Mouse (Mus musculus) hindbrain, embryonic 12.5 days (tissue): Measurements from ENCODE around the gene Ptpn18. TPM values are rescaled to one million over a fixed set of nuclear protein-coding genes. Genes with fewer than 3 reads are reported as not detected.
"Not testable (repeated sequence)": the region's sequence is repeated elsewhere in the genome, so short reads cannot be mapped to it uniquely, and the experiment has no call there.

Experiments used
- ATAC-seq: fragments of 200-750 bp; cut with Nextera tagmentation; 2 replicates; pipeline ENCODE4 v1.8.0; 2017; ENCODE audit warnings: moderate TSS enrichment; ENCODE audit not compliant: low FRiP score
- H3K27ac ChIP-seq: fragments of 300-500 bp; sonication (generic); 2 replicates; pipeline ENCODE4 v1.5.1; 2016; ENCODE audit warnings: mild to moderate bottlenecking
- H3K27me3 ChIP-seq: fragments of 300-500 bp; sonication (generic); 2 replicates; pipeline ENCODE4 v1.6.1; 2016; ENCODE audit warnings: mild to moderate bottlenecking
- H3K36me3 ChIP-seq: fragments of 300-500 bp; sonication (generic); 2 replicates; pipeline ENCODE4 v1.6.1; 2016; ENCODE audit warnings: mild to moderate bottlenecking
- H3K4me1 ChIP-seq: fragments of 300-500 bp; sonication (generic); 2 replicates; pipeline ENCODE4 v1.6.1; 2016
- H3K4me2 ChIP-seq: fragments of 300-500 bp; sonication (generic); replicated peaks from 2 replicates; pipeline ENCODE4 v1.6.1; 2016; ENCODE audit warnings: mild to moderate bottlenecking
- H3K4me3 ChIP-seq: fragments of 300-500 bp; sonication (generic); 2 replicates; pipeline ENCODE4 v1.5.1; 2016; ENCODE audit warnings: mild to moderate bottlenecking
- H3K9ac ChIP-seq: fragments of 300-500 bp; sonication (generic); 2 replicates; pipeline ENCODE4 v1.6.1; 2016; ENCODE audit warnings: mild to moderate bottlenecking, moderate library complexity
- H3K9me3 ChIP-seq: fragments of 300-500 bp; sonication (generic); replicated peaks from 2 replicates; pipeline ENCODE4 v1.6.1; 2016; ENCODE audit warnings: mild to moderate bottlenecking
- WGBS: fragments of 180-500 bp; shearing (Covaris S2); methylation state at CpG from one replicate; pipeline ENCODE4 v1.1.7; 2016; 5-methylcytosine and 5-hydroxymethylcytosine counted together
- polyA plus RNA-seq: library from polyadenylated mRNA; unstranded; fragments of >200 nt; fragmentation: Nextera tagmentation; extraction: Ambion mirVana; gene quantifications from 2 replicates; pipeline ENCODE4 v1.2.1, GENCODE M21; 2016

The Ptpn18 gene
- polyA plus RNA-seq, 1 experiment from 2014 or later, result 6.9 TPM

DNA sequence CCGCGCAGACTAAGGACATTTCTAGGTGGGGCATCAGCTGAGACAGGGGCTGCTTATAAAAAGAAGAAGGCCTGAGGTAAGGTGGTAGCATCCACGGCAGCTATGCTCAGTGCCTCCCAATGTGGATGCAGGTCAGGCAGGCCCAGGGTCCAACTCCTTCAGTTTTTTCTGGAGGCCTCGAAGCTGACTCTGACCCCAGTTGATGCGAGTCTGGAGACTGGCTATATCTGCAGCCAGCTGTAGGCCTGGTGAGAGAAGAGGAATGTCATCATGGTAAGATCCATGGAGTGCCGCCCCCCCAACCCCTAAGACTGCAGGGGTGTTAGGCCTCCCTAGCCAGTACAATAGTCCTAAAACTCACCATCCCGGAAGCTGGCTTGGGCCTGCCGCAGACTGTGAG, 22.2 kb upstream of the Ptpn18 start:
- not testable (repeated sequence) for H3K27ac ChIP-seq, H3K9ac ChIP-seq, ATAC-seq, H3K27me3 ChIP-seq, H3K4me3 ChIP-seq, H3K9me3 ChIP-seq, H3K4me2 ChIP-seq
- peaks cover 29% of the 10 kb centered on the region for H3K4me1 ChIP-seq
- H3K36me3 ChIP-seq, result peaks cover 10% of the 10 kb centered on the region
- 94% methylated on average over 8 of the region's 8 CpGs for WGBS

DNA sequence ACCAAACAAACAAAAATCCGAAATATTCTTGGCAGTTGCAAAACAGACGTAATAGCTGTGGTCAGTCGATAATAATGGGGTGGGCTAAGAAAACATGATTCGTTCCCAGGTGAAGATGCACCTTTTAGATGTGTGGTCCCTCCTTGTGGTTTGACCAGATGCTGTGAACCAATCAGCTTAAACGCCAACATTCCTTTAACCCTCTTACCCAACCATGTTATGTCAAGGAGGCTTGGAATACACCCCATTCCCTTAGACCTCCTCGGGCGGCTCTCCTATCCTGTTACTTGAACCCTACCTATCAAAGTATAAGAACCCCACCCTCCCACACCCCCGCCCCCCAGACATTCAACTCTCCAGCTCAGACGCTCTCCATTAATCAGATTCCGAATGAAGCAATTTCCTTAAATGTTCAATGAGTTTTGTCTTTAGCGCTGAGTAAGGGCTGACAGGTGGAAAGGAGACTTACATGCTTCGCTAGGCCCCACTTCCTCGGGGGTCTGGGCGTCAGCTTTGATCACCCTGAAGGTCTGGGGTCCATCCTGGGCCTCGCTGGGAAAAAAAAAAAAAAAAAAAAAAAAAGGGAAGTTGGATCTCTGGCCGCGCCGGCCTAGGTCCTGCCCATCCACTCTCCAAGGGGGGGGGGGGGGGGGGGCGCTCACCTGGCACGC, 21.0 kb upstream of the Ptpn18 start:
- H3K27ac ChIP-seq, result no peak overlapping the region
- no peak for ATAC-seq

DNA sequence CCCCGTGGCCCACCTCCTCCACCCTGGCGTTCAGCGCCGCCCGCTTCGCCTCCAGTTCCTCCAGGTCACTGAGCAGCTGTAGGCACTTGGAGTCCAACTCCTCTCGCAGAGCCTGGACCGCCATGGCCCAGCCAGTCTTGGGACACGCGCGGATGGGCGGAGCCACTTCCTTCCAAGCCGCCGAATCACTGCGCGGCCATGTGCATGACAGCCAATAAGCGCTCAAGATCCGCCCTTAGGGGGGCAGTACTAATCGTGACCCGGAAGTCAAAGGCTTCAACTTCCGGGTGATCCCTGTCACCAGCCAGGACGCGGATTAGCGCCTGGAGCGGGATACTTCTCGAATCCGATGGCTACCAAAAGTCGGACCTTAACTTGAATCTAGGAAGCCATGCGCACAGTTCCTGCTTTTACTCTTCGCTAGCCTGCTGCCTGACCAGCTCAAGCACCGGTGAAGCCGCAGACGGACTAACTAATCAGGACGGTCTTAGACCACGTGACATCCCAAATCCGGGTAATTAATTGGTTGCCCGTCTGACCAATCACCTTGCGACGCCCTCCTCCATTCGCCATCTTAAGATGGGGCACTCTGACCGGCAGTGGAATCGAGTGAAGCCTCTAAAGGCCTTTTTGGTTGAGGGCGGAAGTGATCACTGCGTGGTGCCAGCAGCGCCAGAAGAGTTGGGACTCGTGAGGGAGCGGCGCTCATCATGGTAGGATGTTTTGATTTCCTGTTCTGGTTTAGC, 20.2 kb upstream of the Ptpn18 start, which contains the start of the genes Ccdc115 and Imp4:
Ccdc115 (minus strand) TSS at position 458 of the 746 bp plus-strand sequence.
Imp4 (plus strand) TSS at position 637 of the 746 bp plus-strand sequence.
- H3K36me3 ChIP-seq, result peaks cover 29% of the 10 kb centered on the region
- H3K27ac ChIP-seq, result peak within 1 kb of the TSS; percentile 70
- peak; percentile 97 for ATAC-seq
- WGBS, result under 1% methylated on average over 48 of the region's 48 CpGs
- H3K4me3 ChIP-seq, result peak within 1 kb of the TSS; percentile 69
- H3K9ac ChIP-seq, result peak within 1 kb of the TSS; percentile 58
- H3K27me3 ChIP-seq, result no peaks in the 10 kb centered on the region
- H3K4me2 ChIP-seq, result peak within 1 kb of the TSS; percentile 72
- H3K4me1 ChIP-seq, result peaks cover 18% of the 10 kb centered on the region
- H3K9me3 ChIP-seq, result no peaks in the 10 kb centered on the region

More for the DNA sequence above, 21.0 kb upstream of the Ptpn18 start:
- Histone ChIP-seq H3K4me2 (peak overlapping the region; percentile 72), H3K4me1 (peaks cover 25% of the 10 kb centered on the region), H3K36me3 (peaks cover 20% of the 10 kb centered on the region), H3K27me3 (no peaks in the 10 kb centered on the region), H3K4me3 (peak overlapping the region; percentile 69), H3K9ac (peak overlapping the region; percentile 55), H3K9me3 (no peaks in the 10 kb centered on the region)
- WGBS, result 45% methylated on average over 16 of the region's 20 CpGs

DNA sequence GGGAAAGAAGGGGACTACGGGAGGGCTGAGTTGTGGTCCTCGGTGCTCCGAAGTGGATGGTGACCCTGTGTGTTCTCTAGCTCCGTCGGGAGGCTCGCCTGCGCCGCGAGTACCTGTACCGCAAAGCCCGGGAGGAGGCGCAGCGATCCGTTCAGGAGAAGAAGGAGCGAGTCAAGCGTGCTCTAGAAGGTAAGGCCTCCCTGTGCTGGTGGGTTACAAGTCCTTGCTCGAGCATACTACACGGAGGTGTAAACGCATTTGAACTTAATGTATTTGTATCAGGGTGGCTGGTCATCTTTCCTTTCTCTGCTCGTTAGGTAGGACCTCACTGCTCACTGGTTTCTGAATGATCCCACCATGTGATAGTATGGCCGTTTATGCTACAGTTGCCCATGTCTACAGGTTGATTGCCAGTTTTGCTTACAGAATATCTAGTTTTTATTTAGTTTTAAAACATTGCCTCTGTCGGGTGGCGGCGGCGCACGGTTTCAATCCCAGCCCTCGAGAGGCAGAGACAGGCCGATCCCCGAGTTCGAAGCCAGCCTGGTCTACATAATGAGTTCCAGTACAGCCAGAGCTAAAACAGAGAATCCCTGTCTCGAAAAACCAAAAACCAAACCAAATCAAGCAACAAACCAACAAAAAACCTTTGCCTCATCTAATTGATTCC, 19.5 kb upstream of the Ptpn18 start:
- Histone ChIP-seq H3K9ac (peak overlapping the region; percentile 58), H3K27me3 (no peaks in the 10 kb centered on the region), H3K9me3 (no peaks in the 10 kb centered on the region), H3K36me3 (peaks cover 36% of the 10 kb centered on the region), H3K4me3 (peak overlapping the region; percentile 69), H3K4me1 (peaks cover 18% of the 10 kb centered on the region), H3K27ac (peak overlapping the region; percentile 70), H3K4me2 (peak overlapping the region; percentile 65)
- 9% methylated on average over 31 of the region's 31 CpGs for WGBS
- ATAC-seq, result peak; percentile 33; the same call in 1 of the 2 replicates

DNA sequence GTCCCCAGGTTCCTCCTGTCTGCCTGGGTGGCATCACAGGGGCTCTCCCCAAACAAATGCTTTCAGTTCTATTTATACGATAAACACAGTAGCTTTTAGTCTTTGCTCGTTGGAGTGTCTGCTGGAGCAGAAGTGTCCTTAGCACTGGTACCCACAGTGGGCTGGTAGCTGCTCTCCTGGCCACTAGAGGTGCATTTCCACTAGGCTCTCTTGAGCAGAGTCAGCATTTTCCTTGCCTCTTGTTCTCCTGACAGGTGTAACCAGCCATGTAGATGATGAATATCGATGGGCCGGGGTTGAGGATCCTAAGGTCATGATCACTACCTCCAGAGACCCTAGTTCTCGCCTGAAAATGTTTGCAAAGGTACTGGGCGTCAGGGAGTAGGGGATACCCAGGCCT, 16.4 kb upstream of the Ptpn18 start:
- H3K4me3 ChIP-seq, result no peak overlapping the region
- H3K4me1 ChIP-seq, result peaks cover 18% of the 10 kb centered on the region
- H3K4me2 ChIP-seq, result no peak overlapping the region
- H3K27me3 ChIP-seq, result no peaks in the 10 kb centered on the region
- no peaks in the 10 kb centered on the region for H3K9me3 ChIP-seq
- H3K9ac ChIP-seq, result no peak overlapping the region
- 95% methylated on average over 6 of the region's 6 CpGs for WGBS
- ATAC-seq, result no peak
- peaks cover 42% of the 10 kb centered on the region for H3K36me3 ChIP-seq
- no peak overlapping the region for H3K27ac ChIP-seq

DNA sequence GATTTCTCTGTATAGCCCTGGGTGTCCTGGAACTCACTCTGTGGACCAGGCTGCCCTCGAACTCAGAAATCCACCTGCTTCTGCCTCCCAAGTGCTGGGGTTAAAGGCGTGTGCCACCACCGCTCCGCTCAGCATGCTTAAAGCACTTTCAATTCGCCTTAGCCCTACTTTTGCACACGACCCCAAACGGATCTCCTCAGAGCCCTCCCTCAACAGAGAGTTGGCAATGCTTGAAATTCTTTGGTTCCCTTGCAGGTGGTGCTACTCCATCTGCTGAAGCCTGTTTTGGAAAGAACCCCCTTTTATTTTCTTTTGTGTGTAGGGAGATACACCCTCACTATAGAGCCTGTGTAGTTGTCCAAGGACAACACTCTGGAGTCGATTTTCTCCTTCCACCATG, 1.1 kb upstream of the Ptpn18 start:
- Histone ChIP-seq H3K27ac (no peak overlapping the region), H3K27me3 (peaks cover 65% of the 10 kb centered on the region), H3K36me3 (no peaks in the 10 kb centered on the region), H3K4me3 (no peak overlapping the region), H3K4me2 (no peak overlapping the region), H3K4me1 (peaks cover 4% of the 10 kb centered on the region; the same call in 1 of the 2 replicates), H3K9me3 (no peaks in the 10 kb centered on the region), H3K9ac (no peak overlapping the region)
- ATAC-seq, result no peak
- 32% methylated on average over 8 of the region's 8 CpGs for WGBS

DNA sequence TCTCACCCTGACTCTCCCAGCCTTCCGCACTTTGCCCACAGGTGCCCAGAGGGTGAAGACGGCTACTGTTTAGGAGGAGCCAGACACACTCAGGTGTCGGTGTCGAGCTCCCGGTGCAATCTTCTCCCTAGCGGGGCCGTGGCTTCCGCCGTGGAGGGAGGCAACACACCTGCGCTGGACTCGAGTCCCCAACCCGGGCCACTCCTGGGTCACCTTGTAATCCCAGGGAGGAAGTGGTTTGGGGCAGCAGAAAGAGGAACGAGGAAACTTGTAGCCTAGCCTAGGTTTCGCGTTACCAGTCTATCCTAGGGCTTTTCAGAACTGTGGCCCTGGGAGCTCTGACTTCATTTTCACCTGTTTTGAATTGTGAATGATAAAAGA, 489 bp downstream of the Ptpn18 start:
- Histone ChIP-seq H3K27me3 (peaks cover 65% of the 10 kb centered on the region), H3K36me3 (no peaks in the 10 kb centered on the region), H3K9ac (peak overlapping the region; percentile 58), H3K4me3 (peak overlapping the region; percentile 53), H3K4me2 (peak overlapping the region; percentile 92), H3K4me1 (peaks cover 4% of the 10 kb centered on the region; the same call in 1 of the 2 replicates), H3K9me3 (no peaks in the 10 kb centered on the region), H3K27ac (no peak overlapping the region)
- ATAC-seq, result no peak
- WGBS, result 4% methylated on average over 15 of the region's 15 CpGs

DNA sequence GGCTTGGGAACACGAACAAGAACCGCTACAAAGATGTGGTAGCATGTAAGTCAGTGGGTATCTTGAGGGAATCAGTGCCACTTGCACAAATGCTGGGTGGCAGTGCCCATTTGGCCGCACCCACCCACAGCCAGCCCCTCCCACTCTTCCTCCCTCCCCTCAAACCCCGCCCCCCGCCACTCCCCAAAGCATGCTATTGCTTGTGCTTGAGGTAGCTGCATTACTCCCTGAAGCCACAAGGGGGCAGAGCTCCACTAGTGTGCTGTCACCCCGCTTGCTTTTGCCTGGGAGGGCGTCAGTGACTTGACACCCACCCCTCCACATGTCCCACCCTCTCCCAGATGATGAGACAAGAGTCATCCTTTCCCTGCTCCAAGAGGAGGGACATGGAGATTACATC, 3.2 kb downstream of the Ptpn18 start:
- no peaks in the 10 kb centered on the region for H3K36me3 ChIP-seq
- no peak overlapping the region for H3K27ac ChIP-seq
- H3K9me3 ChIP-seq, result no peaks in the 10 kb centered on the region
- H3K9ac ChIP-seq, result no peak overlapping the region
- 11% methylated on average over 7 of the region's 7 CpGs for WGBS
- ATAC-seq, result no peak
- H3K27me3 ChIP-seq, result peaks cover 50% of the 10 kb centered on the region
- no peak overlapping the region for H3K4me2 ChIP-seq
- peaks cover 4% of the 10 kb centered on the region; the same call in 1 of the 2 replicates for H3K4me1 ChIP-seq
- no peak overlapping the region for H3K4me3 ChIP-seq

DNA sequence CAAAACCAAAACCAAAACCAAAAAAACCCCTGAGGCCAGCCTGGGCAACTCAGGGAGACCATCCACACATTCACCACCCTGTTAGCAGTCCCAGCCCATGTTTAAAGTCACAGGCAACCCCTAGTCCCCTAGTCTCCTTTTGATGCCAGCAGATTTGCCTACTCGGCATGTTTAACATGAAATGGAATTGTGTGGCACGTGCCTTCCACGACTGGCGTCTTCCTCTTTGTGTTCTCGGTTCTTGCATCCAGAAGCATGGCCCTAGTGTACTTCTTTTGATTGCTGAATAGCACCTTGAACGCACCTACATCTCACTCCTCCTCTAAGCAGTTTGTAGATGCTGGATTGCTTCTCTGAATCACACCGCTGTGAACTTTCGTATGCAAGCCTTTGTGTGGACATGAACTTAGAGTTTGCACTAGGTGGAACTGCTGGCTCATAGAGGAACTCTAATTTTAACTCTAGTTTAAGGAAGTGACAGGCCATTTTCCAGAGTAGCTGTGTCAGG, 4.8 kb downstream of the Ptpn18 start:
- H3K27ac ChIP-seq, result no peak overlapping the region
- no peaks in the 10 kb centered on the region for H3K36me3 ChIP-seq
- 0 out of 2 replicates have a peak, but pooled peaks cover 4% of the 10 kb centered on the region for H3K4me1 ChIP-seq
- no peak overlapping the region for H3K9ac ChIP-seq
- H3K27me3 ChIP-seq, result peaks cover 34% of the 10 kb centered on the region
- H3K4me3 ChIP-seq, result no peak overlapping the region
- ATAC-seq, result no peak
- no peak overlapping the region for H3K4me2 ChIP-seq
- no peaks in the 10 kb centered on the region for H3K9me3 ChIP-seq
- 87% methylated on average over 8 of the region's 8 CpGs for WGBS

DNA sequence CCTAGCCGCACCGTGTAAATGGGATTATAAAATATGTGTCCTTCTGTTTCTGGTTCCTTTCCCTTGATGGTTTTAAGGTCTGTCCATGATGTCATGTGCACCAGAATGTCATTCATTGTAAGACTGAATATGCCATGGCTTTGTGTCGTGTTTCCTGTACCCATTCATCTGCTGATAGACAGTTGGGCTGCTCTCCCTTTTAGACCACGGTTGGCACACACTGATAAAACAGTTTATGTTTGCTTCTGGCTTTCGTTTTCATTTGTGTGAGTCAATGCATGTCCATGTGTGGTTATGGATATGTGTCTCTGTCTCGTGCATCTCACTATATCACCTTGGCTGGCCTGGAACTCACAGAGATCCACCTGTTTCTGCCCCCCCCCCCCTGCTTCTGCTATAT, 5.9 kb downstream of the Ptpn18 start:
- no peak for ATAC-seq
- no peak overlapping the region for H3K9ac ChIP-seq
- no peaks in the 10 kb centered on the region for H3K36me3 ChIP-seq
- 91% methylated on average over 6 of the region's 6 CpGs for WGBS
- no peak overlapping the region for H3K4me2 ChIP-seq
- no peak overlapping the region for H3K27ac ChIP-seq
- H3K4me1 ChIP-seq, result no peaks in the 10 kb centered on the region
- H3K9me3 ChIP-seq, result no peaks in the 10 kb centered on the region
- H3K4me3 ChIP-seq, result no peak overlapping the region
- peaks cover 25% of the 10 kb centered on the region for H3K27me3 ChIP-seq

DNA sequence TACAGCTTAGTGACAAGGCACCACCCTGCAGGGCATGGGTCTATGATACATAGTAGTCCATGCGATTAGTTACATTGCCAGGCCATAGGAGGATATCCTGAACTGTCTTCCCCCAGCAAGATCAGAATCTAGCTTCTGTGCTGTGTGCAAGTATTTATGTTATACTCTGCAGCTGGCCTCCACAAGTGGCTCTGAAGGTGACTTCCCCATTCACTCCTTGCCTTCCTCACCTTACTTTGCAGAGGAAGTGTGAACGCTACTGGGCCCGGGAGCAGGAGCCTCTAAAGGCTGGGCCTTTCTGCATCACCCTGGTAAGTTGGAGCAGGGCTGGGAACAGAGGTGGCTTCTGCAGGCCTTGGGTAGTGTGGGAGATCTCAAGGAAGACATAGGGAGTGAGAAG, 8.5 kb downstream of the Ptpn18 start:
- WGBS, result 69% methylated on average over 3 of the region's 3 CpGs
- Histone ChIP-seq H3K9me3 (no peaks in the 10 kb centered on the region), H3K4me2 (no peak overlapping the region), H3K36me3 (no peaks in the 10 kb centered on the region), H3K27me3 (peaks cover 22% of the 10 kb centered on the region), H3K4me3 (no peak overlapping the region), H3K9ac (no peak overlapping the region), H3K27ac (no peak overlapping the region), H3K4me1 (peaks cover 8% of the 10 kb centered on the region)
- ATAC-seq, result no peak

DNA sequence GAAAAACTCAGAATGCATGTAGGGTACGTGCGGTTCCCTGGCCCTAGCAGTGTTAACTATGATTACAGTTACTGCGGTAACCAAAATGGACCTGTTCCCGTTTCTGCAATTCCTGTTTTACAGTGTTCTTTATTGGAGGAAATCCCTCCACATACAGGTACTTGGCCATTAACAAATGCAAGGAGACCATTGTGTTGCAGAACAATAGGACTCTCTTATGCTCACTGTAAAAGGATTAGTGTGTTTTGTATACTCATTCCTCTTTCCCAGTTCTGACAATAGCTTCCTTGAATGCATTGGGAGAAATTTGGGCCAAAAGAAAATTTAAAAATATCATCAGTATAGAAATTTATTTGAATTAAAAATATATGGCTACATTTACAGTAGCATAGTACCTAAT, 8.9 kb downstream of the Ptpn18 start:
- 74% methylated on average over 4 of the region's 4 CpGs for WGBS
- H3K9ac ChIP-seq, result no peak overlapping the region
- ATAC-seq, result no peak
- peaks cover 25% of the 10 kb centered on the region for H3K27me3 ChIP-seq
- H3K9me3 ChIP-seq, result no peaks in the 10 kb centered on the region
- H3K36me3 ChIP-seq, result no peaks in the 10 kb centered on the region
- H3K4me3 ChIP-seq, result no peak overlapping the region
- H3K4me2 ChIP-seq, result no peak overlapping the region
- peaks cover 13% of the 10 kb centered on the region for H3K4me1 ChIP-seq
- no peak overlapping the region for H3K27ac ChIP-seq
